Mouse (Mus musculus): ENCODE results near the gene Ets2.

GRCm38 (mm10) chr16:95686246-95686645 is 15.6 kb upstream of the Ets2 start:
- no peak for TF ChIP-seq ZC3H11A (IDR thresholded peaks at IDR 0.05; ENCODE audit: borderline replicate concordance, low read depth, low read length)
- TF ChIP-seq CHD2 (IDR thresholded peaks at IDR 0.05; ENCODE audit: low read depth, low read length) = no peak
- no peak for TF ChIP-seq ZNF384 (IDR thresholded peaks at IDR 0.05; ENCODE audit: low read depth, low read length)
- no peak for TF ChIP-seq MAFK (IDR thresholded peaks at IDR 0.05; ENCODE audit: insufficient read depth, low read depth, low read length)

Measured in ES-E14 (cell line).